Mouse (Mus musculus) gastrocnemius, postnatal 14 days (tissue): Measurements from ENCODE around the gene Cacna1i. TPM values are rescaled to one million over a fixed set of nuclear protein-coding genes. Genes with fewer than 3 reads are reported as not detected.
A peak's percentile ranks its signal among the peaks of the same experiment; 100 is the strongest.

Experiments
- DNase-seq: peaks from one replicate; pipeline ENCODE4 v3.0.0; 2021; ENCODE audit warnings: mixed read lengths
- intact Hi-C: fragments of 180-260 bp; cut with DNase I; formaldehyde crosslinking; loops from one replicate; pipeline ENCODE4 v1.15.1; 2025; ENCODE audit warnings: low total_unique reads
- total RNA-seq, 2 experiments: library from RNA; stranded (reverse); gene quantifications; 2 replicates each; pipeline ENCODE4 v1.2.3; 2021

Gene Cacna1i
- total RNA-seq, 2 experiments from 2014 or later, result 0.02 to 0.07 TPM

DNA sequence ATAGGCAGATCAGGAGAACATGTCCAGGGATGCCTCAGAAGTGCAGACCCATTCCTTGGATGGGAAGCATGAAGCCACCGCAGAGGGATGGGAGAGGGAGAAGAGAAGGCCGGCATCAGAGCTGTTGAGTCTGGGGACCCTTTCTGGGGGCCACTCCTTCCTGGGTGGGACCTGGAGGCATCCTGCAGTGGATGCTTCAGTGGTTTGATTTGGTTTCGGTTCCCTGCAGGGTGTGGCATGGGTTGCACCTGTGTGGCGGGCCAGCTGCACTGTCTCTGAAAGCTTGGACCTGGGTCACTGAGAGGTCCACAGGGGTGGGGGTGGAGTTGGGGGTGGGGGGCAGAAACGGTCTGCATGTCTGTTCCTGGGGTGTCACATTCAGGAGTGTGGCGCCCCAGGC, 32.9 kb downstream of the Cacna1i start:
- intact Hi-C loops, result no loop called here
- DNase-seq, result no peak

DNA sequence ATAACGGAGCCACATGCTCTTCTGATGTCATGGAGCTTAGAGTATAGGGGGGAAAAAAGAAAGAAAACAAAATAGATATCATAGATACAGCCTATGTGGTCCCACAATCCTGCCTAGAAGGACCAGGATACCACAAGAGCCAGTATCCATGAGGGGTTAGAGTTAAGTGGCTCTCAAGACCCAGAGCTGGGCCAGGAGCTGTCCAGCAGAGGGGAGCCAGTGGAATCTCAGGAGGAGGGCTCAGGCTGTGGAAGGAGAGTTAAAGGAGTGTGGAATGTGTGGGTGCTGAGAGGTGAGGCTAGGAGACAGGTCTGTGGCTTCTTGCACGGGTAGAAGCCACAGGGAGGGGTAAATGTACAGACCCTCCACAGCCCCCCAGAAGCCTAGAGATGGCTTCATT, 38.2 kb downstream of the Cacna1i start:
- intact Hi-C loops, result no loop called here
- DNase-seq, result no peak

DNA sequence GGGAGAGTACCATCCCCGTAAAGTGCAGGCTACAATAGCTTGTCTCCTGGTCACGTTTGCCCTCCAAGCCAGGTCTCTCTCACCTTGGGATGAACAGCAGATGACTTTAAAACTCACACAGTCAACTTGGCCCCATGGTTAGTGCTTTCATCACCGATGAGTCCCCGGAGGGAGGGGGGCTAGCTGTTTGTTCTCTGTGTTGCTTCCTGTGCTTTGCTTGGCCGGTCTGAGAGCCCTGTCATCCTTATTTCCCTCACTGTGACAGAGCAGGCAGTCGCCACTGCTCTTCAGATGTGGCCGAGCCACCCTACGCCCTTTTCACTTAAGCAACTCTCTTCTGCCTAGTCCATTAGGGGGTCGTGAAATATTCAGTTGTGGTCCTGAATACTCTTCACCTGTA, 38.7 kb downstream of the Cacna1i start:
- intact Hi-C loops, result no loop called here
- no peak for DNase-seq

DNA sequence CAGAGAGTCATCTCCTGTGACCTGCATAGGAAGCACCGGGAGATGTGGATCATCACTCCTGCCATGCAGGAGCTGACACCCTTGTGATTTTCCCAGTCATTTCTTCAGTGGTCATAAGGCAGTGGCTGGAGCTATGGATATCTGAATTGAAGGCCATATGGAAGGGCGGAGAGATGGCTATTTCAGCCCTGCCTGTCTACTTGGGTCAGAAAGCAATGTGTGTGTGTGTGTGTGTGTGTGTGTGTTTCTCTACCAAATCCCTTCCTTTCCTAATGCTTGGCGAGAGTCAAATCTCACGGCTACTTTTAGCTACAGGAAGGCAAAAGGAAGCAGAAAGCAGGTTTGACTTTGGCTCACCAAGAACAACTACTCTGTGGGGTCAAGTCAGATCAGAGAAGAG, 39.9 kb downstream of the Cacna1i start:
- no peak for DNase-seq
- intact Hi-C loops, result no loop called here

DNA sequence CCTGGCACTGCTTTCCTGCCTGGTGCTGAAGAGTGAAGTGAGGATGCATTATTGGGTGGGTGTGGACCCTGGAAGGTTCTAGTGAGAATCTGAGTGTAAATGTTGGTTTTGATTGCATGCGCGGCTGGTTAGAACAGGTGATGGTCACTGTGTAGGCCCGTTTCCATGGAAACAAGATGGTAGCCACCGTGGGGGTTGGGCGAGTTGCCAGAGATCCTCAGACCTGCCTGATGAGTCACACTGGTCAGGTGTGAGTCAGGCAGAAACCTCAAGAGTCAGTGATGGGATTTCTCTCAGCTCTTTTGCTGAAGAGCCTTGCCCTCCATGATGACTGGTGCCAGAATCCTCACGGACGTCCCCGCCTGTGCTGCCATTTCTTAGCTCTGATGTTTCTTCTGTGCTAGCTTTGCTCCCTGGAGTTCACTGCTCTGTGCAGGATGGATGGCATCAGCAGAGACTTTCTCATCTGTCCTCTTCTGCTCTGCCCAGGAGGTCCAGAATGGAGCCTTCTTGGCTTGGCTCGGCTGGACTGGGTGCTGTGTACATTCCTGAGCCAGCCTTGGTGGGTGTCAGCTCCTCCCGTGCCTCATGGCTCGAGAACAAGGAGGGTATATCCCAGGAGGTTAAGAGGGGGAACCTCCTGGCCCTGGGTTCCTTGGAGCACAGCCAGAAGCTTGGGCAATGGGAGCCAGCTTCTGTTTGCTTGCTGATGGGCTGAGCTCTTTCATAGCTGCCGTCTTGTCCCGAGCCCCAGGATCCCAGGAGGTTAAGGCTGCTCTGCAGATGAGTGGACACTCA, 40.9 kb downstream of the Cacna1i start:
- no peak for DNase-seq
- intact Hi-C loops, result no loop called here

DNA sequence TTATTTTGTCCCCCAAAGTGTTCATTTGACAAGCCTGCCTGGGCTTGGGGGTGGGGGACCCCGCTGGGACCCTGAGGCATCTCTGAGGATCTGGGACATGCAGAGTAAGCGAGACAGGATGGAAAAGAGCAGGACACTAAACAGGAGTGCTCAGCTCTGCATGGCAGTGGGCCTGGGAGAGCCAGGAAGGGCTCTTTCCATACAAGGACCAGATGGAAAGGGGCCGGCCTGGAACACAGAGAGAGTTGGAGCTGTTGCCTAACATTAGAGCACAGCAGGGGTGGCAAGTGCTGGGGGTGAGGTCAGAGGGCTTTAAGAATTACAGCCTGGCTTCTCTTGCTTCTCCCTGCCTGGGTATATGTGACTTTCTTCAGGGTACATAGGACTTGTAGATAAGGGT, 43.2 kb downstream of the Cacna1i start:
- DNase-seq, result no peak
- intact Hi-C loops, result no loop called here

DNA sequence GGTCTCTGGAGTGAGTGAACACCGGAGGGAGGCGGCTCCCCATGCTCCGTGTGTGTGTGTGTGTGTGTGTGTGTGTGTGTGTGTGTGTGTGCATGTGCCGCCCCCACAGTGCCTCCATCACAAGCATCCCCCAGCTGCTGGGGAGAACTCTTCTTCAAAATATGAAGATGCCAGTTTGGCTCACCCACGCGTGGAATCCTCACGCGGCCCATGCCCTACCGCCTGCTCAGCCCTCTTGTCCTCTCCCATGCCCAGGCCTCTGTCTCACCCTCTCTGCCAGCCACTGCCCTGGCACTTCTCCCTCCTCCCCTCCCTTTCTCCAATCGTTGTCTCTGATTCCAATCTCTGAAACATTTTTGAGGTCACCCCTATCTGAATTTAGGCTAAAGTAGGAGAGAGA, 47.7 kb downstream of the Cacna1i start:
- intact Hi-C loops, result no loop called here
- no peak for DNase-seq

DNA sequence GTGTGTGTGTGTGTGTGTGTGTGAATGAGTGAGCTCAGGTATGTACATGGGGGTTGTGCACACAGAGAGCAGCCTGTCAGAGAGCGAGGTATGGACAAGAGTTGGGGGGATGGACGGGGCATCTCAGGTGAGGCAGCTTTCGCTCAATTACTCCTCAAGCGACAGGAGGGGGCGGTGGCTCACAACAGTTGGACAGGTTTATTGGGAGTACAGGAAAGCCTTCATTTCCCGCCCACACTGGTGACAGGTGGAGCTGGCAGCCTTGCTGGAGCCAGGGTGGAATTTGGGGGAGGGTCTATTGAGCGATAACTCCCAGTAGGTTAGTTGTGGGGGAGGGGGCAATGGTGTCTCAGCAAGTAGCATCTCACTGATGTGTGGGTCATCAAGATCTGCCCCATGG, 48.2 kb downstream of the Cacna1i start:
- intact Hi-C loops, result no loop called here

DNA sequence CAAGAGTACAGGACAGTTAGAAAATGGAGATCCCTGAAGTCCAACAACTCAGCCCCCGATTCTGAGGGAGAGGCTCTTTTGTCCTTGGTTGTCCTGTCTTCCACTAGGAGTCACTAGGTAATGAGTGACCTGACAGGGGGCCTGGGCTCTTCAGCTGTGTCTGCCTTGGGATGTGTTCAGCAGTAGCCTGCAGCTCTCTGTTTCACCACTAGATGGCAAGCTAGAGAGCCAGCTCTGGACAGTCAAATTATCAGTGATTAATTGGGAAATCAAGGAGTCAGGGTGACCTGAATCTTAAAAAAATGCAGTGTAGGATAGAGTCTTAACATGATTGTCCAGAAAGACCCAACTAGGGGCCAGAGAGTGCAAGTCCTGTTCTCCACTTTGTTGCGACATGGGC, 53.3 kb downstream of the Cacna1i start:
- intact Hi-C loops, result loop anchor here (5.0 kb wide), 1 partner anchor 357 kb away; no protein-coding TSS in a partner anchor
- DNase-seq, result no peak

More for the DNA sequence above, 48.2 kb downstream of the Cacna1i start:
- no peak for DNase-seq

DNA sequence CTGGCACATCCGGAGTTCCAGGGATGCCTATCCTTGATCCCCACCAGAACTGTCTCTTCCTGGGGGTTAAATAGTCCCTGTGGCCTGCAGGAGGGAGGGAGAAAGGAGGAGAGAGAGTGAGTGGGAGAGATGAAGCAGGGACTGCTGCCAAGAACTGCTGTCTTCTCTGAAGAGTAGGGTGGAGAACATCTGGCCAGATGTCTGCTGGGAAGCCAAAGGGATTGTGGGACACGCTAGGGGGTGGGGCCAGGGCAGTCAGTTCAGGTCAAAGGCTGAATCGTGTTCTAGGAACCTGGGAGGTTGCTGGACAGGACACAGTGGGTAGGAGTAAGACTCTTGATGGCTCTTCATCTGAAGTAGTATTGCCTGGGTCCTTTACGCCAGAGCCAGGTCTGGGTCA, 55.4 kb downstream of the Cacna1i start:
- no peak for DNase-seq
- intact Hi-C loops, result loop anchor here (5.0 kb wide), 1 partner anchor 355 kb away; no protein-coding TSS in a partner anchor

DNA sequence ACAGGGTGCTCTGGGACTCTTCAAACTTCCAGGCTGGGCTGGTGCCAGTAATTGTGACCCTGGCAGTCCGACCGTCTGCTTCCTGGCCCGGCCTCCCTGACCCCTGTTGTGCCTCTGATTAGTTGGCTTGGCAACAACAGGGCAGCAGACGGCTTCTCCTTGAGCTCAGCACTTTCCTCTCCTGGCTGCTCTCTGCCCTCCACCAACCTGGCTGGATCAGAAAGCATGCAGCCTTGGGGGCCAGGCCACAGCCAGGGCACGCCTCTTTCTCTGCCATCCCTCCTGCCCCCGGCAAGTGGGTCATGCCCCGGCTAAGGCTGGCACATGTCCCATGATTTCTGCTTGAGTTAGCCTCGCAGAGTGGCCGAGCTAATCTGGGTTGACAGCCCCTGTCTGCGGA, 56.0 kb downstream of the Cacna1i start:
- intact Hi-C loops, result loop anchor here (5.0 kb wide), 1 partner anchor 354 kb away; no protein-coding TSS in a partner anchor
- DNase-seq, result no peak

DNA sequence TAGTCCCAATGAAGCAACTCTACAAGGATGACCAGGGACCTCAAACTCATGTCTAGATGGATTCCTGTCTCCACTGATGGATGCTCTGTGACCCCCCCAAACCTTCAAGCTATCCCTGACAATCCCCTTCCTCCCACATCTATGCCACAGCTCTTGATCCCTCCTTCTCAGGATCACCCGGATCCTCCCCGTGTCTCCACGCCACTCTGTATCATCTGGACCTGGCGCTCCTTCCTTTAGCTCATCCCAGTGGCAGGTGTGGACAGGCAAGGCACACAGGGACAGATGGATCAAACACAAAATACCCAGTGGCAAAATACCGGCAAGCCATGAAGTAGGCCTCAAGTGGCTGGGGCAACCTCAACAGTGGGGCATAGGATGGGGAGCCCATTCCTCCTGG, 56.7 kb downstream of the Cacna1i start:
- intact Hi-C loops, result loop anchor here (5.0 kb wide), 1 partner anchor 354 kb away; no protein-coding TSS in a partner anchor
- DNase-seq, result no peak

DNA sequence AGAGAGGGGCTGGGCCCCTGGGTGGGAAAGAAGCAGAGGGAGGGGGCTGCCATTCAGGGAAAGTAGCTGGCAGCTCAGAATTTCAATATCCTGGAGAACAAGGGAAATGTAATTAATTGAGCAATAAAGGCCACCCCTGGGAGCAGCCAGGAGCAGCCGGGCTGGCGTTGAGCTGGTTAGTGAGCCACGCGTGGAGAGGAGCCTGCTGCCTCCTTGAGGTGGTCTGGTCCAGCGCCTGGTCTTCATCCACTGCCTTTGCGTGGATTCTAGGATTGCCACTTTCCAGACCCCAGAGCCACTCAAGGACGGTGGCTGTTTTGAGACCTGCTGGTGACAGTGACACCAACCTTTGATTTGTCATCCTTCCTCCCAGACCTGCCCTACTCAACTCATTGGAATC, 59.5 kb downstream of the Cacna1i start:
- intact Hi-C loops, result no loop called here
- DNase-seq, result no peak

DNA sequence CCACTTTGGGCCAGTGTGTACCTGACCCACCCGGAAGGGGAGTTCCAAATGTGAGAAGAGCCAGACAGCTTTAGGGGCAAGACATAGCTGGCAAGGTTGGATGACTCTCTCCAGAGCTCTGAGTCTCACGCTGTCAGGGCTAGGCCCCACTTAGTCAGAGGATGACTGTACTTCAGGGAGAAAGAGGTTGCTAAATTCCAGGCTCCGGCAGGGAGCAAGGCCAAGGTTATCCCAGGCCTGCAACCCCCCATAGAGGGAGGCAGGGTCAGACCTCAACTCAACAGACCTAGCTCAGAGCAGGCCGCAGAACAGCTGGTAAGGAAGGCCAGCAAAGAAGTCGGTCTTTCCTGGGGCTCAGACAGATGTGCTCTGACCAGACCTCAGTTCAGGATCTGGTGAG, 63.4 kb downstream of the Cacna1i start:
- DNase-seq, result no peak
- intact Hi-C loops, result no loop called here

DNA sequence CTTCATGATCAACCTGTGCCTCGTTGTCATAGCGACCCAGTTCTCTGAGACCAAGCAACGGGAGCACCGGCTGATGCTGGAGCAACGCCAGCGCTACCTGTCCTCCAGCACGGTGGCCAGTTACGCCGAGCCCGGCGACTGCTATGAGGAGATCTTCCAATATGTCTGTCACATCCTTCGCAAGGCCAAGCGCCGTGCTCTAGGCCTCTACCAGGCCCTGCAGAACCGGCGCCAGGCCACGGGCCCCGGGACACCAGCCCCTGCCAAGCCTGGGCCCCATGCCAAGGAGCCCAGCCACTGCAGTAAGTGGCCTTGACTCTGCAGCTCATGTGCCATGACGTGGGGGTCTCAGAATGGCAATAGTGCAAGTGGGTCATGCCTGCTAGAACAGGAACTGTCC, 71.8 kb downstream of the Cacna1i start:
- intact Hi-C loops, result no loop called here
- peak; percentile 31 for DNase-seq

DNA sequence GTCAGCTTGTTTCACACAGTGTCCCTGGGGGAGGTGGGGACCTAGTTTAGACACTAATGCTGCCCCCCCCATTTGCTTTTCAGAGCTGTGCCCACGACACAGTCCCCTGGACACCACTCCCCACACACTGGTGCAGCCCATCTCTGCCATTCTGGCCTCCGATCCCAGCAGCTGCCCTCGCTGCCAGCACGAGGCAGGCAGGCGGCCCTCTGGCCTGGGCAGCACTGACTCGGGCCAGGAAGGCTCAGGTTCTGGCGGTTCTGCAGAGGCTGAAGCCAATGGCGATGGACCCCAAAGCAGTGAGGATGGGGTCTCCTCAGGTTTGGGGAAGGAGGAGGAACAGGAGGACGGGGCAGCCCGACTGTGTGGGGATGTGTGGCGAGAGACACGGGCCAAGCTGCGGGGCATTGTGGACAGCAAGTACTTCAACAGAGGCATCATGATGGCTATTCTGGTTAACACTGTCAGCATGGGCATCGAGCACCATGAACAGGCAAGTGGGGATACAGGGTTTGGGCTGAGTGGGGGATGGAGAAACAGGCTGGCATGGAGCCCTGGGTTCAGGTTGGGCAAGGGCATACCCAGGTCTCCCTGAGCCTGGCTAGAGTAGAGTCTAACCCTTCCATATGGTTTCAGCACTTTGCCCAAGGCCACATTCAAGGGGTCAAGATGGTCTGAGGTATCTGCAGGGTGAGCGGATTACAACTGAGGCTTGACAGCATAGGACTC, 74.9 kb downstream of the Cacna1i start:
- no peak for DNase-seq
- intact Hi-C loops, result no loop called here

DNA sequence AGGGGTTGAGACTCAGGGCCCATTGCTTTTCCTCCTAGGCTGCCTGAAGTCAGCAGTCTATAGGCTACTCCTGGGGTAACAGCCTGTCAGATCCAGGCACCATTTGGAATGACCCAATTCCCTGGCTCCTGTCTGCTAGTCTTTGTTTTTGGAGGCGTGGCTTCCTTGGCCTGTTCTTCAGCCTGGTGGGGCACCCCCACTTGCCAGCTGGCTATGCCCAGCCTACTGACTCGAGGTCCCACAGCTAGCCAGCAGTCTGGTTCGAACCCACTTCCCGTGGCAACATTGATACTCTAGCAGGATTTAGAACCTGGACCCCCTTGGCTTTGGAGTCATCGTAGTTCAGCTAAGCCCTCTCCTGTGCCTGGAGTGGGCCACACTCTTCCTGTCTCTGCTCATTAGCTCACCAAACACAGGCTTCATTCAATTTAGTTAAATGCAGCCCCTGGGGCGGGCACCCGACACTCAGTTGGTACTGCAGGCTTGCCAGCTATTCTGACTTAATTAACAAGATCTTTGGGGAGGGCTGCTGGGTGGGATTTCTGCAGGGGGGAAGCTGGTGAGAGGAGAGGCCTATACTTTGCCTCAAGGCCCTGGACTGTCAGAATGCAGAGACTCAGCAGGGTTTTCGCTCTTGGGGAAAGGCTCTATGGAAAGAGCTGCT, 75.6 kb downstream of the Cacna1i start:
- DNase-seq, result no peak
- intact Hi-C loops, result no loop called here

DNA sequence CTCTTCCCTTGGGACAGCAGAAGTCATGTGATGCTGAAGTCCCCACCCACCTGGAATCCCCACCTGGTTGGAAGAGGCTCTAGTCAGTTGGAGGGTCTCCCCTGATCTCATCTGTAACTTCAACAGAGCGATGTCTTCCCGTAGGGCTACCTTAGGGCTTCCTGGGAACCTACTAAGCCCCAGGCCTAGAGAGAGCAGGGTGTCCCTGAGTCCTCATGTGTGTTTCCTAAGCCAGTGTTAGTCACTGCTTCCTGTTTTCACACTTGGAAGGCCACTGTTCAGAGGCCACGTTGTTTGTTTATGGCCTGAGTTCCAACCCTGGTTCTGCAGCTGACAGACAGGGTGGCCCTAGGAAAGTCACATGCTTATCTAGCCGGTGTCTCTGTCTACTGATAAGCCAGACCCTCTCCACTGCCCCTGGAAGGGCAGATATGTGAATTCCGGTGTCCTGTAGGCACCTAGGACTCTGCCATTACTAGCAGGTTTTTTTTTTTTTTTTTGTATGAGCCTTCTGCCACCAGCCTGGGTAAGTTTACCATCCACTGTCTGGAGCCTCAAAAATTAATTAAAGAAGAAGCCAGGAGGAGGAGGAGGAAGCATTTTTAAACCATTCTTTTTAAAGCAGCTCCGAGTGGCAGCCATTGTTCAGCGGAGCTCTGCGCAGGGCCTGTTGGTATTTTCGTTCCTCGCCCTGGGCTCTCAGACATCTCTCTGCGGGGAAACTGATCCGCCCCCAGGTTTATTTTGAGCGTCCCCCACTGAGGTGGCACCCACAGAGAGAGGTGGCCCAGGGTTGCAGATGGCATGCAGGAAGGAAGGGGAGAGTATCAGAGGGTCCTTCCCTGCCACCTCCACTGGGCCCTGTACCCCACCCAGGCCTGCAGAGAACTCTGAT, 77.0 kb downstream of the Cacna1i start:
- intact Hi-C loops, result no loop called here
- DNase-seq, result no peak

DNA sequence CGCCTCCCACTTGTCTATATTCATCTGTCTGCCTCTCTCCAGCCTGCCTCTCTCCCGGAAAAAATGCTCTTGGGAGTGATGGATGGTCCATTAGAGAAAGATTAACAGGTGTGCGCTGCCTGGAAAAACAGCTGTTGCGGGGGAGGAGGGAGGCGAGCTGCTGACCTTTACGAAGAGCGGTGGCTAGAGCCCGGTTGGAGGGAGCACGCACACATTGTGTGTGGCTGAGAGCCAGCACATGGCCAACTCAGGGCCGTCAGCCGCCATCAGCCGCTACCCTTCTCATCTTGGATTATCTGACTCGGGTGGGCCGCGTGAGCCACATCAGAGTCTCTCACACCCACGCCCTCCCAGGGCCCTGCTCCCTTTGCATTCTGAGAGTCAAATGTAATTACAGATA, 79.9 kb downstream of the Cacna1i start:
- no peak for DNase-seq
- intact Hi-C loops, result no loop called here
